Mouse (Mus musculus) liver, embryonic 16.5 days (tissue): ENCODE data around the gene Thsd4. TPM values are rescaled to one million over a fixed set of nuclear protein-coding genes. Genes with fewer than 3 reads are reported as not detected.

Source experiments
- ATAC-seq: fragments of 200-750 bp; cut with Nextera tagmentation; 2 replicates; pipeline ENCODE4 v1.8.0; 2017; ENCODE audit warnings: low read depth, mild to moderate bottlenecking, moderate number of reproducible peaks, moderate library complexity
- H3K27ac ChIP-seq: fragments of 300-500 bp; sonication (generic); 2 replicates; pipeline ENCODE4 v1.5.1; 2014; ENCODE audit warnings: mild to moderate bottlenecking, low read length
- H3K27me3 ChIP-seq: fragments of 300-500 bp; sonication (generic); 2 replicates; pipeline ENCODE4 v1.6.1; 2014; ENCODE audit warnings: low read depth, low read length, mixed read lengths; ENCODE audit not compliant: control insufficient read depth, insufficient read depth
- H3K36me3 ChIP-seq: fragments of 300-500 bp; sonication (generic); 2 replicates; pipeline ENCODE4 v1.6.1; 2014; ENCODE audit warnings: mild to moderate bottlenecking; ENCODE audit not compliant: control insufficient read depth, insufficient read depth
- H3K4me1 ChIP-seq: fragments of 300-500 bp; sonication (generic); 2 replicates; pipeline ENCODE4 v1.6.1; 2014; ENCODE audit warnings: low read depth, low read length, mixed read lengths; ENCODE audit not compliant: control insufficient read depth
- H3K4me2 ChIP-seq: fragments of 300-500 bp; sonication (generic); 2 replicates; pipeline ENCODE4 v1.6.1; 2014; ENCODE audit warnings: low read depth, low read length, mixed read lengths
- H3K4me3 ChIP-seq: fragments of 300-500 bp; sonication (generic); 2 replicates; pipeline ENCODE4 v1.5.1; 2014; ENCODE audit warnings: low read depth, mild to moderate bottlenecking, low read length
- H3K9ac ChIP-seq: fragments of 300-500 bp; sonication (generic); 2 replicates; pipeline ENCODE4 v1.6.1; 2014; ENCODE audit warnings: low read depth, low read length
- H3K9me3 ChIP-seq: fragments of 300-500 bp; sonication (generic); replicated peaks from 2 replicates; pipeline ENCODE4 v1.6.1; 2016; ENCODE audit warnings: low read length; ENCODE audit not compliant: control insufficient read depth
- WGBS: fragments of 180-500 bp; shearing (Covaris S2); extraction: QIAGEN DNeasy Blood & Tissue Kit; methylation state at CpG from one replicate; pipeline ENCODE4 v1.1.7; 2014; ENCODE audit not compliant: insufficient replicate concordance; 5-methylcytosine and 5-hydroxymethylcytosine counted together
- polyA plus RNA-seq: library from polyadenylated mRNA; unstranded; fragments of >200 nt; fragmentation: Nextera tagmentation; extraction: Ambion mirVana; gene quantifications from 2 replicates; pipeline ENCODE4 v1.2.1, GENCODE M21; 2015

Gene Thsd4
- polyA plus RNA-seq, 1 experiment from 2014 or later: 1.1 TPM

- Histone ChIP-seq H3K4me3 (no peak overlapping the region), H3K27ac (no peak overlapping the region), H3K4me2 (no peak overlapping the region), H3K4me1 (no peaks in the 10 kb centered on the region), H3K9me3 (no peaks in the 10 kb centered on the region), H3K27me3 (no peaks in the 10 kb centered on the region), H3K36me3 (no peaks in the 10 kb centered on the region), H3K9ac (no peak overlapping the region)
- peak; percentile 74 for ATAC-seq
- WGBS: 59% methylated on average over 4 of the region's 4 CpGs
Observed at GRCm38 (mm10) chr9:60380550-60380949, 141.3 kb downstream of the Thsd4 start.

- ATAC-seq: no peak
- Histone ChIP-seq H3K27me3 (no peaks in the 10 kb centered on the region), H3K4me1 (no peaks in the 10 kb centered on the region), H3K27ac (no peak overlapping the region), H3K4me2 (no peak overlapping the region), H3K4me3 (no peak overlapping the region), H3K9ac (no peak overlapping the region), H3K36me3 (no peaks in the 10 kb centered on the region), H3K9me3 (no peaks in the 10 kb centered on the region)
- 71% methylated on average over 6 of the region's 6 CpGs for WGBS
Observed at GRCm38 (mm10) chr9:60378235-60378634, 143.6 kb downstream of the Thsd4 start.

GRCm38 (mm10) chr9:60373161-60373737 is 148.6 kb downstream of the Thsd4 start:
- 71% methylated on average over 4 of the region's 4 CpGs for WGBS
- Histone ChIP-seq H3K4me2 (no peak overlapping the region), H3K27me3 (no peaks in the 10 kb centered on the region), H3K4me3 (no peak overlapping the region), H3K9ac (no peak overlapping the region), H3K27ac (no peak overlapping the region), H3K9me3 (no peaks in the 10 kb centered on the region), H3K4me1 (peaks cover 5% of the 10 kb centered on the region), H3K36me3 (no peaks in the 10 kb centered on the region)
- no peak for ATAC-seq

- WGBS: 44% methylated on average over 9 of the region's 9 CpGs
- Histone ChIP-seq H3K9ac (no peak overlapping the region), H3K4me3 (no peak overlapping the region), H3K4me1 (peaks cover 20% of the 10 kb centered on the region), H3K9me3 (no peaks in the 10 kb centered on the region), H3K36me3 (no peaks in the 10 kb centered on the region), H3K4me2 (peak overlapping the region; percentile 36), H3K27ac (no peak overlapping the region), H3K27me3 (no peaks in the 10 kb centered on the region)
- no peak for ATAC-seq
Observed at GRCm38 (mm10) chr9:60368516-60368915, 153.3 kb downstream of the Thsd4 start.

GRCm38 (mm10) chr9:60367617-60368305 is 154.1 kb downstream of the Thsd4 start:
- H3K36me3 ChIP-seq: no peaks in the 10 kb centered on the region
- H3K27ac ChIP-seq: 0 out of 2 replicates have a peak overlapping the region, but pooled peaks have one; percentile 30
- peaks cover 20% of the 10 kb centered on the region for H3K4me1 ChIP-seq
- WGBS: 32% methylated on average over 10 of the region's 10 CpGs
- H3K4me3 ChIP-seq: no peak overlapping the region
- no peaks in the 10 kb centered on the region for H3K27me3 ChIP-seq
- no peak overlapping the region for H3K9ac ChIP-seq
- no peaks in the 10 kb centered on the region for H3K9me3 ChIP-seq
- H3K4me2 ChIP-seq: peak overlapping the region; percentile 36
- peak; percentile 91 for ATAC-seq

GRCm38 (mm10) chr9:60364166-60364781 is 157.6 kb downstream of the Thsd4 start:
- H3K4me3 ChIP-seq: no peak overlapping the region
- H3K4me1 ChIP-seq: peaks cover 20% of the 10 kb centered on the region
- 61% methylated on average over 14 of the region's 14 CpGs for WGBS
- no peaks in the 10 kb centered on the region for H3K9me3 ChIP-seq
- no peak for ATAC-seq
- H3K27ac ChIP-seq: no peak overlapping the region
- H3K4me2 ChIP-seq: no peak overlapping the region
- H3K36me3 ChIP-seq: no peaks in the 10 kb centered on the region
- H3K27me3 ChIP-seq: no peaks in the 10 kb centered on the region
- no peak overlapping the region for H3K9ac ChIP-seq

- ATAC-seq: no peak
- WGBS: 57% methylated on average over 4 of the region's 4 CpGs
Observed at GRCm38 (mm10) chr9:60352351-60352750, 169.5 kb downstream of the Thsd4 start.

GRCm38 (mm10) chr9:60351153-60351552 is 170.7 kb downstream of the Thsd4 start:
- 65% methylated on average over 6 of the region's 6 CpGs for WGBS
- no peak overlapping the region for H3K27ac ChIP-seq
- no peaks in the 10 kb centered on the region for H3K9me3 ChIP-seq
- ATAC-seq: no peak
- H3K9ac ChIP-seq: no peak overlapping the region
- no peaks in the 10 kb centered on the region for H3K27me3 ChIP-seq
- no peaks in the 10 kb centered on the region for H3K36me3 ChIP-seq
- no peak overlapping the region for H3K4me3 ChIP-seq
- no peaks in the 10 kb centered on the region for H3K4me1 ChIP-seq
- no peak overlapping the region for H3K4me2 ChIP-seq

More at GRCm38 (mm10) chr9:60352351-60352750, 169.5 kb downstream of the Thsd4 start:
- Histone ChIP-seq H3K27ac (no peak overlapping the region), H3K27me3 (no peaks in the 10 kb centered on the region), H3K36me3 (no peaks in the 10 kb centered on the region), H3K9me3 (no peaks in the 10 kb centered on the region), H3K4me3 (no peak overlapping the region), H3K9ac (no peak overlapping the region), H3K4me2 (no peak overlapping the region), H3K4me1 (no peaks in the 10 kb centered on the region)

GRCm38 (mm10) chr9:60336147-60336546 is 185.7 kb downstream of the Thsd4 start:
- no peaks in the 10 kb centered on the region for H3K36me3 ChIP-seq
- H3K27ac ChIP-seq: no peak overlapping the region
- H3K4me1 ChIP-seq: no peaks in the 10 kb centered on the region
- H3K4me2 ChIP-seq: no peak overlapping the region
- no peaks in the 10 kb centered on the region for H3K27me3 ChIP-seq
- WGBS: 64% methylated on average over 5 of the region's 5 CpGs
- ATAC-seq: no peak
- no peaks in the 10 kb centered on the region for H3K9me3 ChIP-seq
- no peak overlapping the region for H3K9ac ChIP-seq
- H3K4me3 ChIP-seq: no peak overlapping the region
